Mouse (Mus musculus) stomach, embryonic 14.5 days (tissue): ENCODE results near the gene Slc26a8. TPM values are rescaled to one million over a fixed set of nuclear protein-coding genes. Genes with fewer than 3 reads are reported as not detected.
"Not testable (repeated sequence)": the region's sequence is repeated elsewhere in the genome, so short reads cannot be mapped to it uniquely, and the experiment has no call there.

ENCODE experiments used
- ATAC-seq: fragments of 200-750 bp; cut with Nextera tagmentation; 2 replicates; pipeline ENCODE4 v1.8.0; 2017; ENCODE audit warnings: low read depth, moderate TSS enrichment; ENCODE audit not compliant: insufficient number of reproducible peaks, insufficient read depth, low FRiP score
- H3K27ac ChIP-seq: fragments of 300-500 bp; sonication (generic); 2 replicates; pipeline ENCODE4 v1.5.1; 2014; ENCODE audit warnings: mild to moderate bottlenecking, low read length, moderate library complexity, mixed read lengths
- H3K27me3 ChIP-seq: fragments of 300-500 bp; sonication (generic); 2 replicates; pipeline ENCODE4 v1.6.1; 2014; ENCODE audit warnings: low read length, control low read depth, mixed read lengths; ENCODE audit not compliant: control insufficient read depth, insufficient read depth
- H3K36me3 ChIP-seq: fragments of 300-500 bp; sonication (generic); 2 replicates; pipeline ENCODE4 v1.6.1; 2014; ENCODE audit warnings: mild to moderate bottlenecking, control low read depth, low read length, moderate library complexity, mixed read lengths; ENCODE audit not compliant: control insufficient read depth, insufficient read depth
- H3K4me1 ChIP-seq: fragments of 300-500 bp; sonication (generic); 2 replicates; pipeline ENCODE4 v1.6.1; 2014; ENCODE audit warnings: low read length, control low read depth, mixed read lengths; ENCODE audit not compliant: control insufficient read depth, insufficient read depth
- H3K4me2 ChIP-seq: fragments of 300-500 bp; sonication (generic); replicated peaks from 2 replicates; pipeline ENCODE4 v1.6.1; 2014; ENCODE audit warnings: low read depth, low read length, control low read depth
- H3K4me3 ChIP-seq: fragments of 300-500 bp; sonication (generic); 2 replicates; pipeline ENCODE4 v1.5.1; 2014; ENCODE audit warnings: low read depth, low read length, control low read depth
- H3K9ac ChIP-seq: fragments of 300-500 bp; sonication (generic); replicated peaks from 2 replicates; pipeline ENCODE4 v1.6.1; 2014; ENCODE audit warnings: low read depth, mild to moderate bottlenecking, control low read depth, low read length, moderate library complexity, mixed read lengths
- H3K9me3 ChIP-seq: fragments of 300-500 bp; sonication (generic); 2 replicates; pipeline ENCODE4 v1.6.1; 2016; ENCODE audit warnings: low read depth, low read length, control low read depth; ENCODE audit not compliant: control insufficient read depth
- WGBS: fragments of 180-500 bp; shearing (Covaris S2); extraction: QIAGEN DNeasy Blood & Tissue Kit; methylation state at CpG from one replicate; pipeline ENCODE4 v1.1.7; 2014; 5-methylcytosine and 5-hydroxymethylcytosine counted together
- polyA plus RNA-seq: library from polyadenylated mRNA; unstranded; fragments of >200 nt; fragmentation: Nextera tagmentation; extraction: Ambion mirVana; gene quantifications from 2 replicates; pipeline ENCODE4 v1.2.1, GENCODE M21; 2014

Slc26a8 gene
- polyA plus RNA-seq: 0.94 and 1.9 TPM in 2 replicates

DNA sequence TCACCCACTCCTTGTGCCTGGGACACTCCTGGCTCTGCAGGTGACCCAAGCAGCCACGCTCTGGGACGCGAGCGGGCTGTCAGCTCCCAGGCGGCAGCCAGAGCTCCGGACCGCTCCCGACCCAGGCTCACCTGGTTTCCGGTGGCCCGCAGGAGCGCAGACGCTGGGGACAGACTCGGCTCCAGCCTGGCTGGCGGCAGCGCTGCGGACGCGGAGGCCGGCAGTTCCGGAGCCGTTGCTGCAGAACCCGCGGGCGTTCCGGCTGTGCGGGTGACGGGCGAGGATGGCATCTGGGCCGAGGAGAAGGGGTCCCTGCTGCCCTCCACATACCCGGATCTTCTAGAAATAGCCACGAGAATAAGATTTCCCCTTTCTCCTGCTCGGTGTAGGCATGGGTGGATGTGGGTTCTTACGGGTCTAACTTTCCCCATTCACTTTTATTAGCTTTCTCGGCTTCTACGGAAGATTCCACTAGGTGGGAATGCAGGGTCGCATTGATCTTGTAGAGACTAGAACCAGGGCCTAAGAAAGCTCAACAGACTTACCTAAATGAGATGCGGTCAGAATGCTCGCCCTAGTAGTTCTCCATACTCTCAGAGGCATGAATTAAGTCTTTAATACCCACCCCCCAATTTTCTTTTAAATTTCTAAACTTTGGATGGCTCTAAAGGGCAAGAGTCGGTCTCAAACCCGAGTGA is at the start of gene Slc26a8:
Slc26a8 (minus strand) TSS at position 648 of the 698 bp plus-strand sequence.
- Histone ChIP-seq H3K27me3 (0 out of 2 replicates have a peak, but pooled peaks cover 2% of the 10 kb centered on the region), H3K36me3 (no peaks in the 10 kb centered on the region; the same call in 1 of the 2 replicates), H3K9ac (peak within 1 kb of the TSS; percentile 46), H3K27ac (peak within 1 kb of the TSS; percentile 96), H3K4me3 (peak within 1 kb of the TSS; percentile 99), H3K4me2 (peak within 1 kb of the TSS; percentile 79), H3K9me3 (no peaks in the 10 kb centered on the region), H3K4me1 (peaks cover 19% of the 10 kb centered on the region)
- no peak for ATAC-seq
- 9% methylated on average over 40 of the region's 40 CpGs for WGBS

- WGBS: 91% methylated on average over 6 of the region's 6 CpGs
- no peak for ATAC-seq
Measured at GRCm38 (mm10) chr17:28739244-28739643, 49.2 kb upstream of the Slc26a8 start.

GRCm38 (mm10) chr17:28737973-28738372 is 47.9 kb upstream of the Slc26a8 start:
- ATAC-seq: no peak
- H3K9me3 ChIP-seq: no peaks in the 10 kb centered on the region
- no peak overlapping the region for H3K4me2 ChIP-seq
- no peak overlapping the region for H3K4me3 ChIP-seq
- 79% methylated on average over 4 of the region's 4 CpGs for WGBS
- H3K36me3 ChIP-seq: peaks cover 38% of the 10 kb centered on the region; the same call in 1 of the 2 replicates
- no peaks in the 10 kb centered on the region for H3K27me3 ChIP-seq
- no peak overlapping the region for H3K27ac ChIP-seq
- H3K4me1 ChIP-seq: no peaks in the 10 kb centered on the region
- no peak overlapping the region for H3K9ac ChIP-seq

More at GRCm38 (mm10) chr17:28739244-28739643, 49.2 kb upstream of the Slc26a8 start:
- no peak overlapping the region for H3K27ac ChIP-seq
- H3K36me3 ChIP-seq: peaks cover 48% of the 10 kb centered on the region
- H3K9me3 ChIP-seq: no peaks in the 10 kb centered on the region
- H3K9ac ChIP-seq: no peak overlapping the region
- no peak overlapping the region for H3K4me2 ChIP-seq
- H3K27me3 ChIP-seq: no peaks in the 10 kb centered on the region
- H3K4me3 ChIP-seq: no peak overlapping the region
- no peaks in the 10 kb centered on the region for H3K4me1 ChIP-seq

DNA sequence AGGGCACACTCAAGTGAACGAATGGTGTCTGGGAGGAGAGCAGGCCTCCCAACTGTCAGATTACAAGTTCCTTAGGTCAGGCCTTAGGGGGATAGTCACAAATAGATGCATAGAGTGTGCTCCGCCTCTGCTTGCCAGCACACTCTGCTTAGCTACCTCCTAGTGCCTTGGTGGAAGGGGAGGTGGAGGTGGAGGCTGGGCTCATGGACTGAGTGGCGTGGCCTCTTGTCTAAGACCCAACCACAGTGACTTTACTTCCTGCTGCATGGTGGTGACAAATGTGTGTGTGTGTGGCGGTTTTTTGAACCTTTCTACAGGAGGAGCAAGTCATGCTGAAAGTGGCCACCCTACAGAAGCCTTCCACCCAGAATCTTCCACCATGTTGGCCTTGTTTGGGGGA is 46.5 kb upstream of the Slc26a8 start:
- ATAC-seq: no peak
- Histone ChIP-seq H3K4me2 (no peak overlapping the region), H3K27ac (no peak overlapping the region), H3K4me3 (no peak overlapping the region), H3K9ac (no peak overlapping the region), H3K36me3 (peaks cover 39% of the 10 kb centered on the region), H3K27me3 (no peaks in the 10 kb centered on the region), H3K9me3 (no peaks in the 10 kb centered on the region), H3K4me1 (no peaks in the 10 kb centered on the region)
- WGBS: 79% methylated on average over 4 of the region's 4 CpGs

DNA sequence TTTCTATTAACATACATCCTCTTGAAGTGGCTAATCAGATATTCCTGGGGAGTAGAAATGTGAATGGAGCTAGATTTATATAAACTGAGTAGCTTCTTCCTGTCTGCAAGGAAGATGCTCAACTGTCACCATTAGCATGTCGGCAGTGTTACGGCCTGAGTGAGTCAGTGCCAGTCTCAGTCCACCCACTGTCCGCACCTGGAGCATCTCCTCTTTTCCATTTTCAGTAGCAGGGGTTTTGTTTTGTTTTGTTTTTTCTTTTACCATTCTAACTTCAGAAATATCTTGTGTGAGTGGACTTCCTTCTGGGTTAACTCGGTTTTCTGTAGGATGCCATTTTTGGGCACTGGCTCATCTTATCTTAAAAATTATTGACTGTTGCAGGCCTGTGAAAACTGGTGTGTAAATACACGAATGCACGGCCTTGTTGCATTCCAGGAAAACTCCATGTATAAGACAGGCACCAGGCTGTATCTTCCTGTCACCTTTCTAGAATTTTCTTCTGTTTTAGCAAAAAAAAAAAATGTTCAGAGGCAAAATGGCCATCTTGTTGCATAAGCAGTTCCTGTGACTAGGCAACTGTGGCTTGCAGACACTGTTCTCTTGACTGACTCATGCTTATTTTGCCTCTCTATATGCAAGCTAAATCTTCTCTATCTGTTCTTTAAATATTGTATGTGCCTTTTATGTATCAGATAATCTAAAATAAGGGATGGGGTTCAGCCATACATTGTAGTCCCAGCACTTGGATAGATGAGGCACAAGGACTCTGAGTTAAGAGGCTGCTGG is 45.5 kb upstream of the Slc26a8 start:
- peaks cover 40% of the 10 kb centered on the region for H3K36me3 ChIP-seq

GRCm38 (mm10) chr17:28727511-28727910 is 37.5 kb upstream of the Slc26a8 start:
- not testable (repeated sequence) for ATAC-seq, H3K27ac ChIP-seq, H3K4me3 ChIP-seq, H3K9ac ChIP-seq, H3K4me2 ChIP-seq, H3K27me3 ChIP-seq, H3K9me3 ChIP-seq, H3K4me1 ChIP-seq
- WGBS: 92% methylated on average over 11 of the region's 11 CpGs
- peaks cover 61% of the 10 kb centered on the region for H3K36me3 ChIP-seq

More for the DNA sequence above, 45.5 kb upstream of the Slc26a8 start:
- 79% methylated on average over 6 of the region's 6 CpGs for WGBS
- Histone ChIP-seq H3K9ac (no peak overlapping the region), H3K4me2 (no peak overlapping the region), H3K27ac (no peak overlapping the region), H3K4me1 (no peaks in the 10 kb centered on the region), H3K4me3 (no peak overlapping the region), H3K9me3 (no peaks in the 10 kb centered on the region), H3K27me3 (no peaks in the 10 kb centered on the region)
- no peak for ATAC-seq

DNA sequence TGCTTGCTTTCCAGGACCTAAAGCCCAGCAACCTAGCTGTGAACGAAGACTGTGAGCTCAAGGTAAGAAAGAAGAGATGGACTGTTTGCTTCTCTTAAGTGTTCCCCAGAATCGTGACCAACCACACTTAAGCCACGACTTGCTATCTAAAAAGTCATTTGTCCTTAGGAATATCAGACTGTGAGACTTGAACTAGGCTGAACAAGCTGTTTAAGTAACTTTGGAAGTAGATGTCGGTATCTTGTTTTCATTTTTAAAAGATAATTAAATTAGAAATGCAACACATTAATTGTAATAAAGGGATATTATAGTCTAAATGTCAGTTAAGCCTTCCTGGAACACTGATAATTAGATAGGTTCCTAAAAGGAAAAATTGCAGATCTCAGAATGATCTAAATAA is 35.8 kb upstream of the Slc26a8 start, which contains the start of gene AC170998.1:
AC170998.1 (plus strand) TSS at position 301 of the 400 bp plus-strand sequence.
- no peaks in the 10 kb centered on the region for H3K4me1 ChIP-seq
- no peaks in the 10 kb centered on the region for H3K9me3 ChIP-seq
- H3K27me3 ChIP-seq: no peaks in the 10 kb centered on the region
- no peak for ATAC-seq
- H3K9ac ChIP-seq: no peak within 1 kb of the TSS
- no peak within 1 kb of the TSS for H3K4me3 ChIP-seq
- WGBS: 89% methylated on average over 4 of the region's 4 CpGs
- H3K4me2 ChIP-seq: no peak within 1 kb of the TSS
- no peak within 1 kb of the TSS for H3K27ac ChIP-seq
- H3K36me3 ChIP-seq: peaks cover 52% of the 10 kb centered on the region

DNA sequence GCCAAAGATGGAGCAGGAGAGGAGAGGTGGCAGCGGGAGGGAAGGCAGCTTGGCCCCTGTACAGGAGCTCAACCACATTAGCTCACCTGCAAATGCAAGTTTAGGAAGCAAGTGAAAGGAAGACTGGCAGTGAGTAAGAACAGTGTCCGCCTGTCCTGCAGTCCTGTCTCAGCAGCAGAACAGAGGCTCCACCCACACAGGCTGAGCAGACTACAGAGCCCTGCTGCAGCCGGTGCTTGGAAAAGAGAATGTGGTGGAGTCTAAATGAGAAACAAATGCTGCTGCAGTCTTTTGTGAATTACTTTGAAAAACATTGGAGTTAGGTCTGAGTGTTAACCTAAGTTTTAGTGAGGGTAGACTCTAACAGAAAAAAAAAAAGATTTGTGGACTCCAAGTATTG is 27.5 kb upstream of the Slc26a8 start:
- Histone ChIP-seq H3K36me3 (peaks cover 39% of the 10 kb centered on the region), H3K27ac (no peak overlapping the region)
- WGBS: 59% methylated on average over 3 of the region's 3 CpGs

More for the DNA sequence above, 27.5 kb upstream of the Slc26a8 start:
- Histone ChIP-seq H3K9me3 (no peaks in the 10 kb centered on the region), H3K9ac (no peak overlapping the region), H3K4me1 (peaks cover 12% of the 10 kb centered on the region; the same call in 1 of the 2 replicates), H3K4me3 (no peak overlapping the region), H3K27me3 (no peaks in the 10 kb centered on the region), H3K4me2 (no peak overlapping the region)
- ATAC-seq: no peak
